Mouse (Mus musculus): Measurements from ENCODE around the gene Ntng1. TPM values are rescaled to one million over a fixed set of nuclear protein-coding genes. Genes with fewer than 3 reads are reported as not detected.

The Ntng1 gene
- polyA plus RNA-seq, 1 experiment = 31.1 TPM

GRCm38 (mm10) chr3:110131043-110131891 lies 12.5 kb downstream of the Ntng1 start:
- TF ChIP-seq POLR2A (IDR thresholded peaks at IDR 0.05; ENCODE audit: borderline replicate concordance, extremely low read depth, insufficient read depth, insufficient read length, poor library complexity, severe bottlenecking) (no peak), CTCF (IDR thresholded peaks at IDR 0.05; ENCODE audit: borderline replicate concordance, extremely low read depth, insufficient read depth, insufficient read length) (no peak)
- DNase-seq (ENCODE audit: low read depth) = peak; percentile 63

GRCm38 (mm10) chr3:110129607-110130006 lies 14.2 kb downstream of the Ntng1 start:
- DNase-seq (ENCODE audit: low read depth) = no peak
- peak; percentile 28; the same call in 1 of the 2 replicates for TF ChIP-seq CTCF (IDR thresholded peaks at IDR 0.05; ENCODE audit: borderline replicate concordance, extremely low read depth, insufficient read depth, insufficient read length)
- TF ChIP-seq POLR2A (IDR thresholded peaks at IDR 0.05; ENCODE audit: borderline replicate concordance, extremely low read depth, insufficient read depth, insufficient read length, poor library complexity, severe bottlenecking) = no peak

GRCm38 (mm10) chr3:110105982-110106381 lies 37.8 kb downstream of the Ntng1 start:
- peak; percentile 15 for DNase-seq (ENCODE audit: low read depth)
- TF ChIP-seq CTCF (IDR thresholded peaks at IDR 0.05; ENCODE audit: borderline replicate concordance, extremely low read depth, insufficient read depth, insufficient read length) (no peak), POLR2A (IDR thresholded peaks at IDR 0.05; ENCODE audit: borderline replicate concordance, extremely low read depth, insufficient read depth, insufficient read length, poor library complexity, severe bottlenecking) (no peak)

- no peak for DNase-seq (ENCODE audit: low read depth)
- TF ChIP-seq POLR2A (IDR thresholded peaks at IDR 0.05; ENCODE audit: borderline replicate concordance, extremely low read depth, insufficient read depth, insufficient read length, poor library complexity, severe bottlenecking) (no peak), CTCF (IDR thresholded peaks at IDR 0.05; ENCODE audit: borderline replicate concordance, extremely low read depth, insufficient read depth, insufficient read length) (no peak)
Measured at GRCm38 (mm10) chr3:110094407-110094806, 49.4 kb downstream of the Ntng1 start.

GRCm38 (mm10) chr3:110094003-110094402 lies 49.8 kb downstream of the Ntng1 start:
- no peak for TF ChIP-seq POLR2A (IDR thresholded peaks at IDR 0.05; ENCODE audit: borderline replicate concordance, extremely low read depth, insufficient read depth, insufficient read length, poor library complexity, severe bottlenecking)
- no peak for TF ChIP-seq CTCF (IDR thresholded peaks at IDR 0.05; ENCODE audit: borderline replicate concordance, extremely low read depth, insufficient read depth, insufficient read length)
- DNase-seq (ENCODE audit: low read depth) = peak; percentile 65

GRCm38 (mm10) chr3:110092521-110092920 lies 51.3 kb downstream of the Ntng1 start:
- peak; percentile 57 for DNase-seq (ENCODE audit: low read depth)
- TF ChIP-seq POLR2A (IDR thresholded peaks at IDR 0.05; ENCODE audit: borderline replicate concordance, extremely low read depth, insufficient read depth, insufficient read length, poor library complexity, severe bottlenecking) = no peak
- TF ChIP-seq CTCF (IDR thresholded peaks at IDR 0.05; ENCODE audit: borderline replicate concordance, extremely low read depth, insufficient read depth, insufficient read length) = no peak

GRCm38 (mm10) chr3:110087189-110087588 lies 56.6 kb downstream of the Ntng1 start:
- DNase-seq (ENCODE audit: low read depth) = peak; percentile 14
- TF ChIP-seq POLR2A (IDR thresholded peaks at IDR 0.05; ENCODE audit: borderline replicate concordance, extremely low read depth, insufficient read depth, insufficient read length, poor library complexity, severe bottlenecking) (no peak), CTCF (IDR thresholded peaks at IDR 0.05; ENCODE audit: borderline replicate concordance, extremely low read depth, insufficient read depth, insufficient read length) (no peak)

- DNase-seq (ENCODE audit: low read depth) = no peak
- TF ChIP-seq CTCF (IDR thresholded peaks at IDR 0.05; ENCODE audit: borderline replicate concordance, extremely low read depth, insufficient read depth, insufficient read length) (no peak), POLR2A (IDR thresholded peaks at IDR 0.05; ENCODE audit: borderline replicate concordance, extremely low read depth, insufficient read depth, insufficient read length, poor library complexity, severe bottlenecking) (no peak)
Measured at GRCm38 (mm10) chr3:110085336-110085735, 58.5 kb downstream of the Ntng1 start.

- no peak for DNase-seq (ENCODE audit: low read depth)
- TF ChIP-seq CTCF (IDR thresholded peaks at IDR 0.05; ENCODE audit: borderline replicate concordance, extremely low read depth, insufficient read depth, insufficient read length) = no peak
- no peak for TF ChIP-seq POLR2A (IDR thresholded peaks at IDR 0.05; ENCODE audit: borderline replicate concordance, extremely low read depth, insufficient read depth, insufficient read length, poor library complexity, severe bottlenecking)
Measured at GRCm38 (mm10) chr3:110064709-110065256, 79.0 kb downstream of the Ntng1 start.

- TF ChIP-seq POLR2A (IDR thresholded peaks at IDR 0.05; ENCODE audit: borderline replicate concordance, extremely low read depth, insufficient read depth, insufficient read length, poor library complexity, severe bottlenecking) (no peak), CTCF (IDR thresholded peaks at IDR 0.05; ENCODE audit: borderline replicate concordance, extremely low read depth, insufficient read depth, insufficient read length) (no peak)
- peak; percentile 34 for DNase-seq (ENCODE audit: low read depth)
Measured at GRCm38 (mm10) chr3:110055915-110056314, 87.9 kb downstream of the Ntng1 start.

GRCm38 (mm10) chr3:110055433-110055832 lies 88.4 kb downstream of the Ntng1 start:
- DNase-seq (ENCODE audit: low read depth) = peak; percentile 7
- TF ChIP-seq POLR2A (IDR thresholded peaks at IDR 0.05; ENCODE audit: borderline replicate concordance, extremely low read depth, insufficient read depth, insufficient read length, poor library complexity, severe bottlenecking) (no peak), CTCF (IDR thresholded peaks at IDR 0.05; ENCODE audit: borderline replicate concordance, extremely low read depth, insufficient read depth, insufficient read length) (no peak)
